Mouse (Mus musculus): ENCODE results near the gene Umps. TPM values are rescaled to one million over a fixed set of nuclear protein-coding genes. Genes with fewer than 3 reads are reported as not detected.

The Umps gene
- polyA plus RNA-seq, 1 experiment from 2014 or later = 26.0 TPM

DNA sequence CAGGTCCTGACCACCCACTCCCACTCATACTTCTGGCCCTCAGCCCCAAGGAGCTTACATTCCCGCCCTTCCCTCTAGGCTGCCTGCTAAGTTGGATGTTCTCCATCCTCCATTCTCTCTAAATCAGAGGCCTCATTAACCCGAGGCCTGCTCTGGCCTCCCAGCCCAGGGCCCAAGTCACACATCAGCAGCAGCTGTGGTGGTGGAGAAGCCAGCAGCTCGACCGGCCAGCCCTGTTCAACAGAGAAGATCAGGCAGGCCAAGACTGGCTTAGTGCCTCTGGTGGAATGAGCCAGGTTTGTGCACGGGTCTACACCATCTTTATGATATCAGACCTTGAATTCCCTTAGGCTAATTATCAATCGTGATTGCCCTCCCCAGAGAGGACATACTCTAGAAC is 36.1 kb downstream of the Umps start:
- Histone ChIP-seq H3K4me2 (ENCODE audit: low read length) (no peak overlapping the region), H3K27me3 (replicated peaks; ENCODE audit: control insufficient read depth, insufficient read depth, low read length) (no peaks in the 10 kb centered on the region), H3K4me1 (ENCODE audit: control insufficient read depth, insufficient read depth, low read depth, low read length) (peaks cover 10% of the 10 kb centered on the region; the same call in 1 of the 2 replicates), H3K36me3 (ENCODE audit: control insufficient read depth, insufficient read depth, low read length) (no peaks in the 10 kb centered on the region), H3K4me3 (ENCODE audit: low read length) (no peak overlapping the region), H3K27ac (ENCODE audit: low read depth, low read length) (no peak overlapping the region), H3K9me3 (ENCODE audit: control insufficient read depth, low read length) (no peaks in the 10 kb centered on the region), H3K9ac (ENCODE audit: low read depth, low read length) (no peak overlapping the region)
- WGBS = 89% methylated on average over 6 of the region's 6 CpGs
- ATAC-seq = no peak

DNA sequence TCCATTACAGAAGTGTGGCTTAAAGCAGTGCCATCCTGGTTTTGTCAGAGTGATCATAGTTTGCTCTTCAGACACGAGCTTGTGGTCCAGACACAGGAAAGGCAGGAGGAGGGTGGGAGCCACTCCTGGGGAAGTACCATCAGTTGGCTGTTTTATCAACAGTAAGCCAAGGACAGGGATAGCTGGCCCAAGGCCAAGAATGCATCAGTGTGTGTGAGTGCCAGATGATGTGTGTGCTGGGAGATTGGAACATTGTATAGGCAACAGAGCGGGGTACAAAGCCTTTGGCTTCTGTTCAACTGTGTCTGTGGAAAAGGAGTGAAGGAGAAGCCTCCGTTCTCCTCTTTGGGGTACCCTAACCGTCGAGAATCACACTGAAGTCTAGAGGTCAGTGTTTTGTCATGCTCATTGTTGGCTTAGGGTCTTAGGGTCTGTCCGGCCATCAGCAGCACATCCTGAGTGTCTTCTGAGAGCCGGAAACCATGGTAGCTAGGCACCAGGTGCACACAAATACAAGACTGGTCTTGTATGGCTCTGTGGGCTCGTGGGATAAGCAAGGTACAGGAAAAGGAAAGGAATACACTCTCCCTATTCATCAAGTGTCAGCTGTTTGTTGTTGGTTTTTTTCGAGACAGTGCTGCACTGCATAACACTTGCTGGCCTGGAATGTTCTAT is 37.9 kb downstream of the Umps start:
- no peak overlapping the region for H3K4me2 ChIP-seq (ENCODE audit: low read length)
- H3K36me3 ChIP-seq (ENCODE audit: control insufficient read depth, insufficient read depth, low read length) = no peaks in the 10 kb centered on the region
- H3K27ac ChIP-seq (ENCODE audit: low read depth, low read length) = no peak overlapping the region
- H3K4me3 ChIP-seq (ENCODE audit: low read length) = no peak overlapping the region
- no peak overlapping the region for H3K9ac ChIP-seq (ENCODE audit: low read depth, low read length)
- no peaks in the 10 kb centered on the region for H3K27me3 ChIP-seq (replicated peaks; ENCODE audit: control insufficient read depth, insufficient read depth, low read length)
- WGBS = 55% methylated on average over 9 of the region's 9 CpGs
- H3K9me3 ChIP-seq (ENCODE audit: control insufficient read depth, low read length) = no peaks in the 10 kb centered on the region
- ATAC-seq = no peak
- H3K4me1 ChIP-seq (ENCODE audit: control insufficient read depth, insufficient read depth, low read depth, low read length) = peaks cover 3% of the 10 kb centered on the region; the same call in 1 of the 2 replicates

DNA sequence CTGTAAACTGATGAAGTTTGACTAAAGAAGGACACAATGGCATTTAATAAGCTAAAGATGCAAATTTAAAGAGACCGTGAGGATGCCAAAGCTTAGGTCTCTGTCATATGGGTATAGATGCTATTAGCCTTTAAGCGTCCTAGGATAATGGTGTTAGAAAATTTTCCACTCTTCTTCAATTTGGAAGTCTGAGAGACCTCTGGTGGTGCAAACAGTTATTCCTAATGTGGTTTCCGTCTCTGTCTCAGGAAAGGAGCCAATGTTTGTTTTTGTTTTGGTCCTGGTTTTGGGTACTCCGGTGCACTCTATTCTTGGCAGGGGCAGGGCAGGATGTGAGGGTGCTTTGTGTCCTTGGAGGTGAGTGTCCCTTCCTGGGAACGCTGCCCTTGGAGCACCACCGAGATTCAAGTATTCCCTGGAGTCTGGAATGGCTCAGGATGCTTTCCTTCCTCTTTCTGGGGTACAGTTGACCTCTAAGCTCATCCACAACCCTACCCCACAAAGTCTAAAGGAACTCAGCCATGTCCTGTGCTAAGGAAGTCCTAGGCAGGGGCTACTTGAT is 39.5 kb downstream of the Umps start:
- no peaks in the 10 kb centered on the region for H3K27me3 ChIP-seq (replicated peaks; ENCODE audit: control insufficient read depth, insufficient read depth, low read length)
- ATAC-seq = no peak

DNA sequence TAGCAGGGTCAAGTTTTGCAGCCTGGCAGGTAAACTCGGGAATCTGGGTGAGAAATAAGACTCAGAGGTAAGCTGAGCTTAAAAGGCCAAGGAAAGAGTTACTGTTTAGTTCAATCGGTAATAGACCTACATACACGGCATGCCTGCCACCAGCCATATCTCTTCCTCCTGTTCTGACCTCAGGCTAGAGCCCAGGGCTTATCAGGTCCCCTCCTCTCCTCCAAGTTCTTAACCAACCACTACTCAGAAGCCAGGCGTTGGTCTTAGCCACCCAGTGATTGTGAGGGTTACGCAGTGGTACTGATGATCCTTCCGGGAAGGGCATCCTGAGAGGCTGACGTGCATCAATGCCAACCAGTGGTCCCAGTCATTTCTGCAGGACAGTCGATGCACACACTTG is 43.1 kb downstream of the Umps start:
- no peak overlapping the region for H3K9ac ChIP-seq (ENCODE audit: low read depth, low read length)
- no peak overlapping the region for H3K4me3 ChIP-seq (ENCODE audit: low read length)
- no peaks in the 10 kb centered on the region for H3K27me3 ChIP-seq (replicated peaks; ENCODE audit: control insufficient read depth, insufficient read depth, low read length)
- H3K4me2 ChIP-seq (ENCODE audit: low read length) = no peak overlapping the region
- H3K9me3 ChIP-seq (ENCODE audit: control insufficient read depth, low read length) = no peaks in the 10 kb centered on the region
- ATAC-seq = no peak
- H3K27ac ChIP-seq (ENCODE audit: low read depth, low read length) = no peak overlapping the region
- H3K4me1 ChIP-seq (ENCODE audit: control insufficient read depth, insufficient read depth, low read depth, low read length) = peaks cover 9% of the 10 kb centered on the region
- 90% methylated on average over 8 of the region's 8 CpGs for WGBS
- no peaks in the 10 kb centered on the region for H3K36me3 ChIP-seq (ENCODE audit: control insufficient read depth, insufficient read depth, low read length)

More for the DNA sequence above, 39.5 kb downstream of the Umps start:
- H3K36me3 ChIP-seq (ENCODE audit: control insufficient read depth, insufficient read depth, low read length) = no peaks in the 10 kb centered on the region
- H3K4me1 ChIP-seq (ENCODE audit: control insufficient read depth, insufficient read depth, low read depth, low read length) = peaks cover 6% of the 10 kb centered on the region
- no peaks in the 10 kb centered on the region for H3K9me3 ChIP-seq (ENCODE audit: control insufficient read depth, low read length)
- H3K4me2 ChIP-seq (ENCODE audit: low read length) = no peak overlapping the region
- WGBS = 82% methylated on average over 6 of the region's 6 CpGs
- H3K4me3 ChIP-seq (ENCODE audit: low read length) = no peak overlapping the region
- no peak overlapping the region for H3K27ac ChIP-seq (ENCODE audit: low read depth, low read length)
- H3K9ac ChIP-seq (ENCODE audit: low read depth, low read length) = no peak overlapping the region

DNA sequence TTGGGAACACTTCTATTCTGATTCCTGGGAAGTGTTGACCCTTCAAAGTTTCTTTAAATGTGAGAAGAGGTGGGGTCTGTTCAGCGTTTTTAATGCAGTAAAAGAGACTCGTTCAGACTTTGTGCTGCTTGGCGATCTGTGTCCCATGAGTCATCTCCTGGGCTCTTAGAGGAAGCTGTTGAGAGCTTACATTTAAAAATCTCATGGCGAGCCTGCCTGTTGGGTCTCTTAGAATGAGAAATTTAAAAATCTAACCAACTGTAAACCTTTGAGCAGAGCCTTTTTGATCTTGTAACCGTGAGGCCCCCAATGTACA is 43.9 kb downstream of the Umps start:
- Histone ChIP-seq H3K36me3 (ENCODE audit: control insufficient read depth, insufficient read depth, low read length) (no peaks in the 10 kb centered on the region), H3K27ac (ENCODE audit: low read depth, low read length) (no peak overlapping the region), H3K9me3 (ENCODE audit: control insufficient read depth, low read length) (no peaks in the 10 kb centered on the region), H3K27me3 (replicated peaks; ENCODE audit: control insufficient read depth, insufficient read depth, low read length) (no peaks in the 10 kb centered on the region), H3K4me3 (ENCODE audit: low read length) (no peak overlapping the region), H3K9ac (ENCODE audit: low read depth, low read length) (no peak overlapping the region), H3K4me1 (ENCODE audit: control insufficient read depth, insufficient read depth, low read depth, low read length) (peaks cover 6% of the 10 kb centered on the region; the same call in 1 of the 2 replicates), H3K4me2 (ENCODE audit: low read length) (no peak overlapping the region)
- ATAC-seq = no peak
- 71% methylated on average over 5 of the region's 5 CpGs for WGBS

DNA sequence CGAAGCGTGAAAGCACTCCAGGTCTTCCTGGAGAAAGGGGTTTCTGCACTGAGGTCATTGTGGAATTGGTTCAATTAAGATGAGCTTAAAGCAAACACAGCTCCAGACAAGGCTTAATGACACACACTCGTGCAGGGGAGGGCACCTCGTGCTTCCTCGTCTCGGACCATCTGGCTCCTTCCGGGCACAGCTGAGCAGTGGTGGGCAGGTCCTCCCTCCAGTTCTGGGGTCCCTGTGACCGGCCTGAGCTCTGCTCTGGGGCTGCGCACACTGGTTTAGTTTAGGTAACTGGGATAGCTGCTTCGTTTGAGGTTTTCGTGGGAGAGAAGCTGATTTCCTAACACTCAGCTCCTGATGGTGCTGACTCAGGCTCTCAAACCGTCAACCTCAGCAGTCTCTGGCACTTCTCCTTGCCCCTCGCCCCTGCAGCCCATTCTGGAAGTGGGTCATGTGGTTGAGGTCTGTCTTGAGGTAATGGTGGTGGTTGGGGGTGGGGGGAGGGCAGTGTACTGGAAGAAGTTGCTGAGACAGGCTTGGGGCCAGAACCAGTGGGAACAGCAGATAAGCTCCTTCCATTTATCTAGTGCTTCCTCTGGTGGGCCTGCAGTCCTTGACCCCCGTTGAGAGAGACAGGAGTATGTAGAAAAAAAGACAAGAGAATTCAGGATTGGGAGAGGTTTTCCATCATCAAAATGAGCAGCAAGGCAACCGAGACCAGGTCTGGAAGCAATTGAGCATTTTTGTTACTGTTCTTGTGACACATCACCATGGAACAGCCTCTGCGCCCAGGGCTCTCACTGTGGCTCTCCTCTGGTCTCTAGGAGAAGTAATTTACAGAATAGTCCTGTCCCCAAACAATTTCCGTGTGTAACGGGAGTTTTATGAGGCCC is 44.5 kb downstream of the Umps start:
- 0 out of 2 replicates have a peak overlapping the region, but pooled peaks have one; percentile 21 for H3K27ac ChIP-seq (ENCODE audit: low read depth, low read length)
- no peak overlapping the region for H3K9ac ChIP-seq (ENCODE audit: low read depth, low read length)
- peak; percentile 83 for ATAC-seq
- no peaks in the 10 kb centered on the region for H3K27me3 ChIP-seq (replicated peaks; ENCODE audit: control insufficient read depth, insufficient read depth, low read length)
- 58% methylated on average over 18 of the region's 18 CpGs for whole genome bisulfite sequencing
- no peaks in the 10 kb centered on the region for H3K9me3 ChIP-seq (ENCODE audit: control insufficient read depth, low read length)
- no peaks in the 10 kb centered on the region for H3K36me3 ChIP-seq (ENCODE audit: control insufficient read depth, insufficient read depth, low read length)
- no peak overlapping the region for H3K4me2 ChIP-seq (ENCODE audit: low read length)
- H3K4me1 ChIP-seq (ENCODE audit: control insufficient read depth, insufficient read depth, low read depth, low read length) = peaks cover 6% of the 10 kb centered on the region; the same call in 1 of the 2 replicates
- H3K4me3 ChIP-seq (ENCODE audit: low read length) = no peak overlapping the region

DNA sequence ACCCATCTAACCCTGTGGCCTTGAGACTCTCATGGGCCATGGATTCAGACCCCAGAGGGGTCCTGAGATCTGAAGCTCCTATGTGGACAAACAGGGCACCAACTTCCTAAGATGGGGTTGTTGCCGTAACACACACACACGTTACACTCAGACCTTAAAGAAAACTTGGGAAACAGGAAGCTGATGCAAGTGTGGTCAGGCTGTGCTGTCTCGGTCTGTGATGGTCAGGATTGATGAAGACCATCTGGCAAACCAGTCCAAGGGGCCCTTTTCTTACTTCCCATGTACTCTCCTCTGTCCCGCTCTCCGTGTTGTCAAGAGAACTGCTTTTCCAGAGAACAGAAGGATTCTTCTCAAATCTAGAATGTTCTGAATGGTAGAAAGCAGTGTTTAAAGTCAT is 45.3 kb downstream of the Umps start:
- 90% methylated on average over 5 of the region's 5 CpGs for WGBS
- Histone ChIP-seq H3K27ac (ENCODE audit: low read depth, low read length) (no peak overlapping the region), H3K9ac (ENCODE audit: low read depth, low read length) (no peak overlapping the region), H3K4me3 (ENCODE audit: low read length) (no peak overlapping the region), H3K36me3 (ENCODE audit: control insufficient read depth, insufficient read depth, low read length) (no peaks in the 10 kb centered on the region), H3K4me2 (ENCODE audit: low read length) (no peak overlapping the region), H3K9me3 (ENCODE audit: control insufficient read depth, low read length) (no peaks in the 10 kb centered on the region), H3K27me3 (replicated peaks; ENCODE audit: control insufficient read depth, insufficient read depth, low read length) (no peaks in the 10 kb centered on the region), H3K4me1 (ENCODE audit: control insufficient read depth, insufficient read depth, low read depth, low read length) (peaks cover 9% of the 10 kb centered on the region)
- no peak for ATAC-seq

DNA sequence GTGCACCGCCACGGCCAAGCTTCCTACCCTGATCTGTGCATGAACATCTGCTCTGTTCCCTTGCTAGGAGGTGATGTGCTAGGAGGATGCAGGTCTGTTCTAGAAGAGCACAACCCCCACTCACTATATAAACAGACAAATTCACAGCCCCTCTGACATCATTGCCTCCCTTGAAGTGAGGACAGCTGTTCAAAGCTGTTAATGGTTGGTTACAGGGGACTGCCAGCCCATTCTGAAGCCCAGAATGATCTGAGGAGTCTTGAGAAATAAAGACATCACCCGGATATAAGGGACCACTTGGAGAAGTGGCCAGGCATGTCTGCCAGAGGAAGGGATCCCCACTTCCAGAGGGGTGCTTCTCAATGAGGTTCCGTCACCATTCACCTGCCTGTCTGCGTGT is 48.9 kb downstream of the Umps start:
- Histone ChIP-seq H3K36me3 (ENCODE audit: control insufficient read depth, insufficient read depth, low read length) (no peaks in the 10 kb centered on the region), H3K4me2 (ENCODE audit: low read length) (no peak overlapping the region), H3K27ac (ENCODE audit: low read depth, low read length) (no peak overlapping the region), H3K4me3 (ENCODE audit: low read length) (no peak overlapping the region), H3K9me3 (ENCODE audit: control insufficient read depth, low read length) (no peaks in the 10 kb centered on the region), H3K4me1 (ENCODE audit: control insufficient read depth, insufficient read depth, low read depth, low read length) (peaks cover 9% of the 10 kb centered on the region), H3K27me3 (replicated peaks; ENCODE audit: control insufficient read depth, insufficient read depth, low read length) (no peaks in the 10 kb centered on the region), H3K9ac (ENCODE audit: low read depth, low read length) (no peak overlapping the region)
- 88% methylated on average over 5 of the region's 5 CpGs for WGBS
- ATAC-seq = no peak

DNA sequence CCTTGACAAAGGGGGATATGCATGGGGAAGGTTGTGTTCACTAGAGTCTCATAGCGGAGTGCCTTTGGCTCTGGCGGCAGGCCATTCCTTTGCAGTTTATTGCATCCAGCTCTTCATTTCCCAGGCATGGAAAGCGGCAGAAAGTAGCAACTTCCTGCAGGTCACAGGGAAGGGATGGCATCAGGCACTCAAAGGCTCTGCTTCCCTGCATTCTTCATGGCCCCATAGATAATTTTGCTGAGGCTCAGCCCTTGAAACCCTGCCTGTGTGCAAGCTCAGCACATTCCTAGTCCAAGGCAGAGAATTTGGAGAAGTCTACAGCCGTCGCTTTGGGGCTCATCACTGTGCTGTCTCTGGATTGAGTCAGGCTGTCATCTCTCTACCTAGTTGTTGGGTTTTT is 49.4 kb downstream of the Umps start:
- H3K27ac ChIP-seq (ENCODE audit: low read depth, low read length) = peak overlapping the region; percentile 6
- H3K9ac ChIP-seq (ENCODE audit: low read depth, low read length) = no peak overlapping the region
- no peak overlapping the region for H3K4me3 ChIP-seq (ENCODE audit: low read length)
- H3K9me3 ChIP-seq (ENCODE audit: control insufficient read depth, low read length) = no peaks in the 10 kb centered on the region
- H3K4me1 ChIP-seq (ENCODE audit: control insufficient read depth, insufficient read depth, low read depth, low read length) = peaks cover 7% of the 10 kb centered on the region
- H3K36me3 ChIP-seq (ENCODE audit: control insufficient read depth, insufficient read depth, low read length) = no peaks in the 10 kb centered on the region
- no peak overlapping the region for H3K4me2 ChIP-seq (ENCODE audit: low read length)
- ATAC-seq = no peak
- WGBS = 66% methylated on average over 5 of the region's 5 CpGs
- H3K27me3 ChIP-seq (replicated peaks; ENCODE audit: control insufficient read depth, insufficient read depth, low read length) = no peaks in the 10 kb centered on the region

All from hindbrain, embryonic 16.5 days (tissue).